Mouse (Mus musculus) G1E (cell line): ENCODE measurements at regions not wholly inside any gene's neighbourhood (a gene's known extent, or its start where the extent isn't known, plus 50 kb on each side); places are given as distances from the start of the nearest gene placed in this dataset.
A peak's percentile ranks its signal among the peaks of the same experiment; 100 is the strongest.
"Not testable (repeated sequence)": the region's sequence is repeated elsewhere in the genome, so short reads cannot be mapped to it uniquely, and the experiment has no call there.

Experiments used
- ATAC-seq: 2 replicates; pipeline ENCODE4 v1.8.0; 2016; ENCODE audit warnings: mild to moderate bottlenecking; ENCODE audit not compliant: insufficient number of reproducible peaks, poor library complexity, low FRiP score, severe bottlenecking; ENCODE audit errors: extremely low read depth
- DNase-seq: peaks from one replicate; pipeline ENCODE4 v3.0.0; 2012; ENCODE audit warnings: low spot score
- H3K27me3 ChIP-seq: 2 replicates; pipeline ENCODE4 v1.6.1; 2012; ENCODE audit warnings: mild to moderate bottlenecking, low read length, inconsistent platforms; ENCODE audit not compliant: insufficient read depth
- H3K36me3 ChIP-seq: replicated peaks from 2 replicates; pipeline ENCODE3; 2012; ENCODE audit warnings: mild to moderate bottlenecking, inconsistent platforms
- H3K4me1 ChIP-seq: 2 replicates; pipeline ENCODE4 v1.6.1; 2012; ENCODE audit warnings: low read depth, low read length, inconsistent platforms, mixed read lengths; ENCODE audit not compliant: insufficient read depth
- H3K4me3 ChIP-seq: 2 replicates; pipeline ENCODE4 v1.5.1; 2012; ENCODE audit warnings: low read depth, mild to moderate bottlenecking, inconsistent platforms, low read length, moderate library complexity, mixed read lengths
- H3K9me3 ChIP-seq: replicated peaks from 2 replicates; pipeline ENCODE4 v1.6.1; 2012; ENCODE audit warnings: inconsistent platforms
- CTCF ChIP-seq: IDR thresholded peaks from 2 replicates; pipeline ENCODE4 v1.5.1; 2012; ENCODE audit warnings: low read depth, low read length, inconsistent platforms, mixed read lengths
- GATA1 ChIP-seq: IDR thresholded peaks from 2 replicates; pipeline ENCODE4 v1.6.1; 2012; ENCODE audit warnings: borderline replicate concordance, low read length, inconsistent platforms, mixed read lengths
- GATA2 ChIP-seq: IDR thresholded peaks from 2 replicates; pipeline ENCODE4 v1.6.1; 2012; ENCODE audit warnings: low read depth, low read length, inconsistent platforms, borderline replicate concordance
- POLR2AphosphoS5 ChIP-seq: IDR thresholded peaks from 2 replicates; pipeline ENCODE4 v1.6.1; 2012; ENCODE audit warnings: low read depth, low read length, inconsistent platforms; ENCODE audit not compliant: insufficient replicate concordance
- TAL1 ChIP-seq: conservative IDR thresholded peaks from 2 replicates; pipeline ENCODE4 v1.6.1; 2012; ENCODE audit warnings: low read depth, low read length, inconsistent platforms, mixed read lengths

DNA sequence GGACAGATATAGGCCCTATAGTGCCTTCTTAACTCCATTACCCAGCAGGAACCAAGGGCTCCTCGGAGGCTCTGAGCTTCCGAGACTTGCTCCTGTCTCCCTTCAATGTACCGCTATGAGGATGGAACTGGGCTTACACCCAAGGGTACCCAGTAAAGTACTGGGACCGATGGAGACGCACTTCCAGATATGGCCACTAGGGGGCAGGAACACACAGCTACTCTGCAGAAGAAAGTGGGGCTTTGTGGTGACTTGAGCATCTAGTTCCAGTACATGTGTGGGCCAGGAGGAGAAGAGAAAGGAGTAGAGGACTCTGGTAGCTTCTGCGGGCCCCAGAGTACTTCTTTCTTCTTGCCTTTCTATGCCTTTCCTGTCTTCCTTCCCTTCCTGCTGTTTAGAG lies 108.1 kb upstream of the Ywhaq start:
- H3K9me3 ChIP-seq, H3K27me3 ChIP-seq, H3K4me1 ChIP-seq, H3K4me3 ChIP-seq, DNase-seq, H3K36me3 ChIP-seq: not testable (repeated sequence)
- ATAC-seq: peak; percentile 45
- peak; percentile 42; the same call in 1 of the 2 replicates for TF ChIP-seq CTCF

DNA sequence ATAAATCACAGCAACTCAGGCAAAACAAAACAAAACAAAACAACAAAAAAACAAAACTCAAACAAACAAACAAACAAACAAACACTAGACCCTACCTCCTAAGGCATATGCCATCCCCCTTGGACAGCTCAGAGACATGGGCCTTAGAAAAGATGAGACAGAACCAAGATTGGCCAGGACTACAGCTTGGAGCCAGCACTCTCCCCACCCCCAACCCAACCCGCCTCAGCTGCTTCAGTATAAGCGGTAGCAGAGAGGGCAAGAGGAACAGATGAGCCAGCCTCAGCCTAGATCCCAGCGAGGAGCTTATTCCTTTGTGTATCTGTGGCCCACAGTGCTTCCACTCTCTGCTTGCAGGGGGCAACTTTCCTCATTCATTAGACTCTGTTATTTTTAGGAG lies 105.2 kb upstream of the Ywhaq start:
- H3K4me1 ChIP-seq: no peaks in the 10 kb centered on the region
- no peaks in the 10 kb centered on the region for H3K36me3 ChIP-seq

GRCm38 (mm10) chr12:21519058-21519457 lies 101.6 kb upstream of the Ywhaq start:
- Histone ChIP-seq H3K4me3 (no peak overlapping the region), H3K27me3 (no peaks in the 10 kb centered on the region), H3K4me1 (no peaks in the 10 kb centered on the region), H3K9me3 (peaks cover 5% of the 10 kb centered on the region; the same call in 1 of the 2 replicates), H3K36me3 (no peaks in the 10 kb centered on the region)
- TF ChIP-seq GATA1 (no peak), GATA2 (no peak), CTCF (no peak)
- ATAC-seq (no peak), DNase-seq (no peak)

More for the DNA sequence above, 105.2 kb upstream of the Ywhaq start:
- H3K4me3 ChIP-seq: no peak overlapping the region
- no peaks in the 10 kb centered on the region for H3K9me3 ChIP-seq
- no peaks in the 10 kb centered on the region for H3K27me3 ChIP-seq
- DNase-seq: no peak
- TF ChIP-seq CTCF (no peak), GATA1 (no peak), POLR2AphosphoS5 (no peak), GATA2 (no peak), TAL1 (no peak)
- no peak for ATAC-seq

- Histone ChIP-seq H3K4me3 (no peak overlapping the region), H3K4me1 (no peaks in the 10 kb centered on the region), H3K9me3 (peaks cover 5% of the 10 kb centered on the region; the same call in 1 of the 2 replicates), H3K36me3 (no peaks in the 10 kb centered on the region), H3K27me3 (no peaks in the 10 kb centered on the region)
- no peak for DNase-seq
- ATAC-seq: no peak
- TF ChIP-seq GATA2 (no peak), CTCF (no peak), GATA1 (no peak), POLR2AphosphoS5 (no peak), TAL1 (no peak)
Observed at GRCm38 (mm10) chr12:21512736-21513135, 95.3 kb upstream of the Ywhaq start.

- no peak for ATAC-seq
- Histone ChIP-seq H3K9me3 (no peaks in the 10 kb centered on the region; the same call in 1 of the 2 replicates), H3K4me3 (no peak overlapping the region), H3K27me3 (no peaks in the 10 kb centered on the region), H3K36me3 (no peaks in the 10 kb centered on the region), H3K4me1 (no peaks in the 10 kb centered on the region)
- TF ChIP-seq TAL1 (no peak), POLR2AphosphoS5 (no peak)
- DNase-seq: no peak
Observed at GRCm38 (mm10) chr12:21511043-21511665, 93.7 kb upstream of the Ywhaq start.

GRCm38 (mm10) chr12:21507080-21507479 lies 89.6 kb upstream of the Ywhaq start:
- no peak for ATAC-seq
- no peaks in the 10 kb centered on the region for H3K4me1 ChIP-seq
- TF ChIP-seq GATA1: no peak
- TF ChIP-seq GATA2: no peak
- no peak for TF ChIP-seq CTCF
- TF ChIP-seq TAL1: no peak
- no peak for TF ChIP-seq POLR2AphosphoS5
- no peak for DNase-seq
- H3K27me3 ChIP-seq: no peaks in the 10 kb centered on the region
- no peaks in the 10 kb centered on the region for H3K9me3 ChIP-seq
- H3K36me3 ChIP-seq: no peaks in the 10 kb centered on the region
- no peak overlapping the region for H3K4me3 ChIP-seq

- H3K27me3 ChIP-seq: no peaks in the 10 kb centered on the region
- no peaks in the 10 kb centered on the region for H3K9me3 ChIP-seq
- no peaks in the 10 kb centered on the region for H3K36me3 ChIP-seq
- no peak for ATAC-seq
- no peak overlapping the region for H3K4me3 ChIP-seq
- no peaks in the 10 kb centered on the region for H3K4me1 ChIP-seq
- no peak for TF ChIP-seq POLR2AphosphoS5
- TF ChIP-seq GATA1: no peak
- no peak for DNase-seq
Observed at GRCm38 (mm10) chr12:21505731-21506368, 88.4 kb upstream of the Ywhaq start.
